Mouse (Mus musculus) megakaryocyte, adult 5-6 weeks (primary cell): Measurements from ENCODE around the gene Palld. TPM values are rescaled to one million over a fixed set of nuclear protein-coding genes. Genes with fewer than 3 reads are reported as not detected.

Experiments
- ATAC-seq: 2 replicates; pipeline ENCODE4 v1.8.0; 2016; ENCODE audit warnings: mild to moderate bottlenecking, inconsistent platforms; ENCODE audit not compliant: poor library complexity, severe bottlenecking
- total RNA-seq, 2 experiments: library from RNA; stranded (forward) in 1 of 2; stranded (reverse) in 1 of 2; fragments of 153-499, 151-499 nt in 1 of 2; fragments of 221-1000, 200-1000 nt in 1 of 2; gene quantifications; 2 replicates each; pipeline versions ENCODE4 v1.2.3 to v1.2.4; 2015 to 2017

The Palld gene
- total RNA-seq, 2 experiments from 2014 or later, result 0.44 to 1.3 TPM

- no peak for ATAC-seq
These were observed 171.0 kb downstream of the Palld start for GRCm38 (mm10) chr8:61731306-61732088.

GRCm38 (mm10) chr8:61730669-61731068 is 171.8 kb downstream of the Palld start:
- no peak for ATAC-seq

GRCm38 (mm10) chr8:61725306-61726017 is 177.0 kb downstream of the Palld start:
- ATAC-seq, result no peak

- ATAC-seq, result no peak
These were observed 180.3 kb downstream of the Palld start for GRCm38 (mm10) chr8:61722226-61722625.

- ATAC-seq, result no peak
These were observed 187.0 kb downstream of the Palld start for GRCm38 (mm10) chr8:61715351-61716125.

- ATAC-seq, result no peak
These were observed 188.1 kb downstream of the Palld start for GRCm38 (mm10) chr8:61714293-61714831.

GRCm38 (mm10) chr8:61713195-61713990 is 189.1 kb downstream of the Palld start:
- no peak for ATAC-seq

GRCm38 (mm10) chr8:61712426-61712825 is 190.1 kb downstream of the Palld start:
- ATAC-seq, result no peak

GRCm38 (mm10) chr8:61708586-61709305 is 193.7 kb downstream of the Palld start:
- ATAC-seq, result no peak

GRCm38 (mm10) chr8:61705491-61705890 is 197.0 kb downstream of the Palld start:
- no peak for ATAC-seq

- ATAC-seq, result no peak
These were observed 200.4 kb downstream of the Palld start for GRCm38 (mm10) chr8:61702122-61702521.

GRCm38 (mm10) chr8:61700932-61701681 is 201.4 kb downstream of the Palld start:
- ATAC-seq, result no peak

GRCm38 (mm10) chr8:61700298-61700697 is 202.2 kb downstream of the Palld start:
- ATAC-seq, result peak; percentile 49; the same call in 1 of the 2 replicates

GRCm38 (mm10) chr8:61698959-61699358 is 203.5 kb downstream of the Palld start:
- no peak for ATAC-seq

- ATAC-seq, result no peak
These were observed 204.6 kb downstream of the Palld start for GRCm38 (mm10) chr8:61697728-61698385.

- no peak for ATAC-seq
These were observed 205.5 kb downstream of the Palld start for GRCm38 (mm10) chr8:61696846-61697455.

- no peak for ATAC-seq
These were observed 207.1 kb downstream of the Palld start for GRCm38 (mm10) chr8:61695416-61695815.

- ATAC-seq, result no peak
These were observed 209.6 kb downstream of the Palld start for GRCm38 (mm10) chr8:61692866-61693265.
